Comparison of ENCODE assay signal across 9 mouse cellular contexts in genomic region chr2:112492431-112492855, GRCm38 (mm10). TPM values are rescaled to one million over a fixed set of nuclear protein-coding genes. Genes with fewer than 3 reads are reported as not detected.
DNase-seq lines count a peak whose midpoint lies in the region; ATAC-seq and TF ChIP-seq lines count a peak whose summit lies in the region.
"Had no signal": no experiment of that assay in that cellular context is flagged by ENCODE, and none has a peak within 500 bp of the region (broad histone marks: within the 10 kb centered on the region; RNA-seq: fewer than 3 reads in every experiment).

No protein-coding gene starts in this region.

- WGBS in liver, adult 2 months, result 4% methylated on average over 9 of the region's 9 CpGs
- WGBS in heart, embryonic 13.5 days, result 8% methylated on average over 9 of the region's 9 CpGs
- 9% methylated on average over 9 of the region's 9 CpGs for WGBS in liver, embryonic 11.5 days
- 3% methylated on average over 9 of the region's 9 CpGs for WGBS in olfactory bulb, adult 2 months

- no peak for ATAC-seq in heart, embryonic 13.5 days (ENCODE audit: extremely low read depth, insufficient number of reproducible peaks, low FRiP score, low TSS enrichment)
- peak; percentile 9; the same call in 1 of the 2 replicates for ATAC-seq in liver, embryonic 11.5 days (replicated peaks; ENCODE audit: low FRiP score)

- H3K4me3 ChIP-seq in liver, adult 2 months (ENCODE audit: insufficient read depth, low read depth, low read length), result peak overlapping the region; percentile 52
- peak overlapping the region; percentile 72 for H3K4me3 ChIP-seq in heart, embryonic 13.5 days
- peak overlapping the region; percentile 83 for H3K4me3 ChIP-seq in liver, embryonic 11.5 days (ENCODE audit: low read depth, low read length)
- peak overlapping the region; percentile 92 for H3K4me3 ChIP-seq in olfactory bulb, adult 2 months (ENCODE audit: insufficient read depth, low read depth, low read length)

- H3K9me3 ChIP-seq in heart, embryonic 13.5 days, result no peaks in the 10 kb centered on the region
- no peaks in the 10 kb centered on the region for H3K9me3 ChIP-seq in liver, embryonic 11.5 days (ENCODE audit: control insufficient read depth, low read length)

- H3K79me2 ChIP-seq in liver, adult 2 months (ENCODE audit: control insufficient read depth, insufficient read depth, low read length), result peaks cover 3% of the 10 kb centered on the region; the same call in 1 of the 2 replicates

- H3K4me1 ChIP-seq in liver, adult 2 months (ENCODE audit: control insufficient read depth, insufficient read depth, low read length), result peaks cover 2% of the 10 kb centered on the region; the same call in 1 of the 2 replicates
- H3K4me1 ChIP-seq in heart, embryonic 13.5 days, result peaks cover 20% of the 10 kb centered on the region
- H3K4me1 ChIP-seq in liver, embryonic 11.5 days (replicated peaks; ENCODE audit: control insufficient read depth, insufficient read depth, low read length), result peaks cover 12% of the 10 kb centered on the region
- H3K4me1 ChIP-seq in olfactory bulb, adult 2 months (ENCODE audit: control insufficient read depth, insufficient read depth, low read length), result no peaks in the 10 kb centered on the region

- DNase-seq in liver, adult 2 months (ENCODE audit: extremely low read depth, low read depth, low spot score), result peak; percentile 66
- DNase-seq in liver, result no peak
- DNase-seq in adipocyte (ENCODE audit: low spot score), result peak; percentile 64
- peak; percentile 45 for DNase-seq in liver, embryonic 11.5 days (ENCODE audit: low spot score)
- no peak for DNase-seq in left cerebral cortex, postnatal 25 days (ENCODE audit: low spot score in 2 of 2)
- no peak for DNase-seq in retina, postnatal 1 day

- no peak for TF ChIP-seq CTCF in liver, adult 2 months (IDR thresholded peaks at IDR 0.05; ENCODE audit: low read depth, low read length)
- no peak for TF ChIP-seq CTCF in olfactory bulb, adult 2 months (IDR thresholded peaks at IDR 0.05; ENCODE audit: insufficient read depth, low read depth, low read length)

- H3K4me2 ChIP-seq in heart, embryonic 13.5 days, result peak overlapping the region; percentile 85
- peak overlapping the region; percentile 81 for H3K4me2 ChIP-seq in liver, embryonic 11.5 days

- intact Hi-C loops in left cerebral cortex, postnatal 25 days (cut with DNase I), result no loop called here

- peak overlapping the region; percentile 95 for H3K9ac ChIP-seq in liver, adult 2 months (ENCODE audit: low read depth, low read length)
- H3K9ac ChIP-seq in heart, embryonic 13.5 days, result peak overlapping the region; percentile 96
- peak overlapping the region; percentile 97 for H3K9ac ChIP-seq in liver, embryonic 11.5 days (ENCODE audit: low read depth, low read length)

- no peak for TF ChIP-seq POLR2A in liver, adult 2 months (IDR thresholded peaks at IDR 0.05; ENCODE audit: extremely low read depth, insufficient read depth, low read length)
- no peak for TF ChIP-seq POLR2A in olfactory bulb, adult 2 months (IDR thresholded peaks at IDR 0.05; ENCODE audit: insufficient read depth, low read depth, low read length)

- H3K27me3 ChIP-seq in liver, adult 2 months (ENCODE audit: control insufficient read depth, insufficient read depth, low read length), result no peaks in the 10 kb centered on the region
- H3K27me3 ChIP-seq in heart, embryonic 13.5 days (replicated peaks), result no peaks in the 10 kb centered on the region
- no peaks in the 10 kb centered on the region for H3K27me3 ChIP-seq in liver, embryonic 11.5 days (replicated peaks; ENCODE audit: control insufficient read depth, insufficient read depth, low read length)

- no peaks in the 10 kb centered on the region for H3K36me3 ChIP-seq in liver, adult 2 months (ENCODE audit: control insufficient read depth, insufficient read depth, low read length)
- no peaks in the 10 kb centered on the region for H3K36me3 ChIP-seq in heart, embryonic 13.5 days
- H3K36me3 ChIP-seq in liver, embryonic 11.5 days (ENCODE audit: control insufficient read depth, insufficient read depth, low read length), result no peaks in the 10 kb centered on the region

- peak overlapping the region; percentile 79 for H3K27ac ChIP-seq in liver, adult 2 months (replicated peaks; ENCODE audit: insufficient read depth, low read depth, low read length)
- H3K27ac ChIP-seq in heart, embryonic 13.5 days (replicated peaks), result peak overlapping the region; percentile 98
- peak overlapping the region; percentile 99 for H3K27ac ChIP-seq in liver, embryonic 11.5 days (ENCODE audit: low read depth, low read length)
- H3K27ac ChIP-seq in olfactory bulb, adult 2 months (ENCODE audit: insufficient read depth, low read depth, low read length), result peak overlapping the region; percentile 2; the same call in 1 of the 2 replicates

RNA-seq across cellular contexts. Expression of gene Aven, which starts 0.3 kb away (rescaled TPM):
- total RNA-seq in liver, adult 2 months (2014; rRNA removed), result 8.9 and 16.2 TPM in 2 replicates
- 4.5 and 4.6 TPM in 2 replicates for polyA plus RNA-seq in liver, adult 2 months (2012; rRNA removed)
- polyA plus RNA-seq in heart, embryonic 13.5 days (2015; fragmentation: Nextera tagmentation; extraction: Ambion mirVana), result 6.2 and 6.9 TPM in 2 replicates
- 13.6 and 14.1 TPM in 2 replicates for polyA plus RNA-seq in liver, embryonic 11.5 days (2014; fragmentation: Nextera tagmentation; extraction: Ambion mirVana)
- polyA plus RNA-seq in olfactory bulb, adult 2 months (2012; ENCODE audit: insufficient read depth, insufficient read length, low replicate concordance, missing spikeins), result not detected in 2 replicates
- 10 to 100 TPM in 1 of 2 experiments, 1 to 10 TPM in 1; 9.6 to 11.4 TPM for total RNA-seq in left cerebral cortex, postnatal 25 days (2021)

RNA-seq across cellular contexts. Expression of gene Chrm5, which starts 11.9 kb away (rescaled TPM):
- total RNA-seq in liver, adult 2 months (2014; rRNA removed), result not detected in 2 replicates
- not detected in 2 replicates for polyA plus RNA-seq in liver, adult 2 months (2012; rRNA removed)
- polyA plus RNA-seq in heart, embryonic 13.5 days (2015; fragmentation: Nextera tagmentation; extraction: Ambion mirVana), result not detected in 2 replicates
- polyA plus RNA-seq in liver, embryonic 11.5 days (2014; fragmentation: Nextera tagmentation; extraction: Ambion mirVana), result not detected in 2 replicates
- polyA plus RNA-seq in olfactory bulb, adult 2 months (2012; ENCODE audit: insufficient read depth, insufficient read length, low replicate concordance, missing spikeins), result not detected in 2 replicates
- 1 to 10 TPM in 1 of 2 experiments, under 1 TPM in 1; 0.87 to 2.2 TPM for total RNA-seq in left cerebral cortex, postnatal 25 days (2021)
- total RNA-seq: heart, postnatal 10 days had no signal

RNA-seq across cellular contexts. Expression of gene Emc7, which starts 37.6 kb away (rescaled TPM):
- total RNA-seq in liver, adult 2 months (2014; rRNA removed), result 19.9 and 21.9 TPM in 2 replicates
- polyA plus RNA-seq in liver, adult 2 months (2012; rRNA removed), result 8.0 and 9.6 TPM in 2 replicates
- polyA plus RNA-seq in heart, embryonic 13.5 days (2015; fragmentation: Nextera tagmentation; extraction: Ambion mirVana), result 17.5 and 19.3 TPM in 2 replicates
- 19.9 and 20.2 TPM in 2 replicates for polyA plus RNA-seq in liver, embryonic 11.5 days (2014; fragmentation: Nextera tagmentation; extraction: Ambion mirVana)
- polyA plus RNA-seq in olfactory bulb, adult 2 months (2012; ENCODE audit: insufficient read depth, insufficient read length, low replicate concordance, missing spikeins), result 52.0 TPM in 1 of 2 replicates, not detected in the other
- total RNA-seq in left cerebral cortex, postnatal 25 days (2021), result 10 to 100 TPM; 49.7 TPM

Comparison
In these comparisons a context has a peak if more than half of its experiments do, and no peak if none do; other contexts are left out.
1. DNase-seq: peak in liver, adult 2 months (single experiment), adipocyte (single experiment) and liver, embryonic 11.5 days (single experiment); none in liver (single experiment), left cerebral cortex, postnatal 25 days (0 of 2) and retina, postnatal 1 day (single experiment).
2. H3K27ac ChIP-seq: peak in every context shown above with its lines; median percentile 99 in liver, embryonic 11.5 days; 98 in heart, embryonic 13.5 days; 79 in liver, adult 2 months; 2 in olfactory bulb, adult 2 months.
3. Peak in every context shown above with its lines, with median percentiles within 50 percentile points of each other: H3K4me3 ChIP-seq and H3K9ac ChIP-seq.